Mouse (Mus musculus): ENCODE results near the gene Coa5.

DNA sequence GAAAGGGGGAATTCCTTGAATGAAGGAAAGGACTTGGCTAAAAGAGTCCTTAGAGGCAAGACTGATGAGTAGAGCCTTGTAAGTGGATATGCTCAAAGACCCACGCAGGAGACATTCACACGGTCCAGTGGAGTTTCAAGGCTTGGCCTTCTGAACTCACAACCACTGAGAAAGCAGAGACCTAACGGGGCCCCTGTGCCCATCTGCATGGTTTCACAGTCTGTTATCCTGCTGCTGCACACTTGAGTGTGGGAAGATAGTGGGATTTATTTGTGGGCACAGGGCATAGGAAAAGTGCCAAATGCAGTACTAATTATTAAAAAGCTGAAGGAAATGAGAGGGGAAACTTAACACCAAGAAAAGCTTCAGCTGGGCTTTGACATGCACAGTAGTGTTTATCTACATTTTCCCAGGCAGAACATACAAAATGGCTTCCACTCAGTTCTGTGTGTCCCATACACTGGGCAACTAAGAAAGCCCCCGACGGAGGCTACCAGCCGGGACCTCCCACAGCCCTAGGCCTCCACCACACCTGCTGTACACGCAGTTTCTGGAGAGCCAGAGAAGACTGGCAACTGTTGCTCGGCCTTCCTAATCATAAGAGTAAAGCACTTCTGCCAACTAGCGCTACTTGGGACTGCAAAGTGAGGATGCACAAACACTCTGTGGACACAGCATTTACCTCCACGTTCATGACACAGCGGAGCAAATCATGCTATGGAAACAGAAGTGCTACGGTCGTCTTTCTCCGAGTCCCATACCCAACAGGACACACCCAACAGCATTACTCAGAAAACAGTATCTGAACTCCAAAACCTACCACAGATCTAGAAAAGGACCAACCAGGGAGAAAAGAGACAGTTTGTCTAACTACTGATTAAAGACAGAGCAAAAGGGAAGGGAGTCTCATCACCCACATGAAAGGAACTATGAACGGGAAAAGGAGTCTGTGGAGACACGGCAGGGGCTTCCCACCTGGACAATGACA lies 13.2 kb upstream of the Coa5 start:
- no peak for TF ChIP-seq EP300 (IDR thresholded peaks at IDR 0.05; ENCODE audit: low read length)
- no peak for TF ChIP-seq POLR2A (IDR thresholded peaks at IDR 0.05; ENCODE audit: low read depth, low read length)
